Mouse (Mus musculus): Measurements from ENCODE around the gene Rpl10-ps3.

Rpl10-ps3 gene

DNA sequence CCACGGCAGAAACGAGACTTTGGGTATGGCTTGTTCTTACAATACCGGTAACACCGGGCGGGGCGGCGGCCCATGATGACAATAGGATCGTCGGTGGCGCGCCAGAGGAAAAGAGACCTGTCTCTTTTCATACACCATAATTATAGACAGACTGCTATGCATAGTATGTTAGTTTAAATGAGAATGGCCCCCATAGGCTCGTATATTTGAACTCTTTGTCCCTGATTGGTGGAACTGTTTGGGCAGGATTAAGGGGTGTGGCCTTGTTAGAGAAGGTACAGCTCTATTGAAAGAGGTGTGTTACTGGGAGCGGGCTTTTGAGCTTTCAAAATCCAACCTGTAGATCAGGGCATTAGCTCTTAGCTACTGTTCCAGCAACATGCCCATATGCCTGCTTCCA, at the start of gene Rpl10-ps3:
Gene Rpl10-ps3, minus strand, starts transcription at position 101 of the 400 bp plus-strand sequence.
- no peak for DNase-seq (ENCODE audit: low spot score)

- DNase-seq (ENCODE audit: low spot score) = no peak
Observed at GRCm38 (mm10) chr9:50375598-50375997, 30.8 kb upstream of the Rpl10-ps3 start.

DNA sequence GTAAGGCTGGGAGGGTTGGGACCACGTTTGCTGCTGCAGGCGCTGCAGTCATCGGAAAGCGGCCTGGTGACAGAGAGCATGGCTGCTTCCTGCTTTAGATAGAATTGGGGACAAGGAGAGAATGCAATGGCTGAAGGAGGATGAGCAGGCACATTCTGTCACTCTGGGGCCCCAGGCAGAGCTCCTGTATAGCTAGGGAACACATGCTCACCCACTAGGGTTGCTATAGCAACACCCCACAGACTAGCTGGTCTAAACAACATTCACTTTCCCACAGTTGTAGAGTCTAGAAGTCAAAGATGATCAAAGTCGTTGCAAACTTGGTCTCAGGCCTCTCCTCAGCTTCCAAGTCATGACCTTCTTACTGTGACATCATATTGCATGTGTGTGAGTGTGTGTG, 29.9 kb upstream of the Rpl10-ps3 start:
- no peak for DNase-seq (ENCODE audit: low spot score)

- DNase-seq (ENCODE audit: low spot score) = no peak
Observed at GRCm38 (mm10) chr9:50368551-50369297, 24.0 kb upstream of the Rpl10-ps3 start.

- no peak for DNase-seq (ENCODE audit: low spot score)
Observed at GRCm38 (mm10) chr9:50365059-50365780, 20.5 kb upstream of the Rpl10-ps3 start.

GRCm38 (mm10) chr9:50363962-50364361, 19.2 kb upstream of the Rpl10-ps3 start:
- DNase-seq (ENCODE audit: low spot score) = no peak

DNA sequence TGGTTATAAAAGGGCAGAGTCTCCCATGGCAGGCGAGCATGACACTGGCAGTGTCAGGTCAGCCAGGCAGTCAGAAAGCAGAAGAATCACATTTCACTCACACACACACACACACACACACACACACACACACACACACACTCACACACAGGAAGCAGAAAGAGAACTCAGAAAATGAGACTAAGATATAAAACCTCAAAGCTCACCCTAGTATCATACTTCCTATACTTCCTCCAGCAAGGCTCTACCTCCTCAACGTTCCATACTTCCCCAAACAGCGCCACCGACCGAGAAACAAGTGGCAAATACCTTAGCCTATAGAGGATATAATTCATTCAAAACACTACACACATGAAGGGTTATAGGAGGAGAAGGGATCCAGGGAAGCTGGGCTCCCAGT, 18.5 kb upstream of the Rpl10-ps3 start:
- DNase-seq (ENCODE audit: low spot score) = no peak

- no peak for DNase-seq (ENCODE audit: low spot score)
Observed at GRCm38 (mm10) chr9:50362556-50362955, 17.8 kb upstream of the Rpl10-ps3 start.

GRCm38 (mm10) chr9:50360370-50360769, 15.6 kb upstream of the Rpl10-ps3 start:
- DNase-seq (ENCODE audit: low spot score) = no peak

GRCm38 (mm10) chr9:50357331-50357730, 12.6 kb upstream of the Rpl10-ps3 start:
- no peak for DNase-seq (ENCODE audit: low spot score)

DNA sequence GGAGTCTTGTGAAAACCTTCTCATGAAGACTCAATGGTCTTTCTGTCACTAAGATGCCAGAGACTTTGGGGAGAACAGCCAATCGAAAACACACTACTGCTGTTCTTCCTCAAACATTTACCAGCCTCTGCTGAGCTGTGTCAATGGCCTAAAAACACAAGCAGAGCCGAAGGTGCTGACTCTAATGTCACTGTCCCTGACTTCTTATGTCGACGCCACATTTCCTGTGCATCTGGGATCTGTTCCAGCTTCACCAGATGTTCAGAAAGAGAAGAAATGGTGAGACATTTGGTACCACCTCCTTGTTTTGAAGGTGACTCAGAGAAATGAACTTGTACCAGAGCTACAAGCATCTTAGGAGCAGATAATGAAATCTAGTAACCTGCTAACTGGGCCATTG, 7.0 kb upstream of the Rpl10-ps3 start:
- DNase-seq (ENCODE audit: low spot score) = no peak

GRCm38 (mm10) chr9:50350571-50350970, 5.8 kb upstream of the Rpl10-ps3 start:
- no peak for DNase-seq (ENCODE audit: low spot score)

GRCm38 (mm10) chr9:50349156-50349555, 4.4 kb upstream of the Rpl10-ps3 start:
- no peak for DNase-seq (ENCODE audit: low spot score)

GRCm38 (mm10) chr9:50348256-50348655, 3.5 kb upstream of the Rpl10-ps3 start:
- DNase-seq (ENCODE audit: low spot score) = no peak

DNA sequence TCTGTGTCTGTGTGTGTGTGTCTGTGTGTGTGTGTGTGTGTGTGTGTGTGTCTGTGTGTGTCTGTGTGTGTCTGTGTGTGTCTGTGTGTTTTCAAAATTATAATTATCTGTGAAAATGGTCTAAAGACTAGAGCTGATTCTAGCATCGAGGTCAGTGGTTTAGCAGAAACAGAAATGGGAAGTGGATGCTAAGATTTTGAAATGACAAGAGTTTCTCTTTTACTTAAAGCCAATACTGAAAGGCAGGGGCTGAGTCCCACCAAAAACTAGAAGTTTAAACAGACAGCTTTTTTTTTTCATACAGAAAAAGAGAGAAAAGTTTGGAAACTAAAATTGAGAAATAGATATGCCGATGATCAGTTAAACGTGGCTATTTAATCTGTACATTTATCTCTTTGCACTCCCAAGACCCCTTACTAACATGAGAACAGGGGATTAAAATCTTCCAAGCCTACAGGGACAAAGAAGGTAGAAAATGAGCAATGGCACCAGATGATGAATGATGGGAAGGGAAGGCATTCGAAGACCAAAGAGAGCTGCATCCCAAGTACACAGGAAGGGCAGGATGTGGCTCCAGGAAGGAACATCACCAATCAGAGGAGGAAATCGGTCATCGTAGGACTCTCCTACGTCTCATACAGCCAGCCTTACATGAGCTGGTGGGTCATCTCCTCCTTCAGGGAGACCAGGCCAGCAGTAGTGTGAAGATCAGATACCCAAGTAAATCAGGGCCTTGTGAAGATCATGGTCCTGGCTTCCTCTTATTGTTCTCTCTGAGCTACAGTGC, 9.0 kb downstream of the Rpl10-ps3 start:
- no peak for DNase-seq (ENCODE audit: low spot score)

GRCm38 (mm10) chr9:50333413-50333812, 11.4 kb downstream of the Rpl10-ps3 start:
- DNase-seq (ENCODE audit: low spot score) = no peak

- no peak for DNase-seq (ENCODE audit: low spot score)
Observed at GRCm38 (mm10) chr9:50324355-50325225, 20.2 kb downstream of the Rpl10-ps3 start.

DNA sequence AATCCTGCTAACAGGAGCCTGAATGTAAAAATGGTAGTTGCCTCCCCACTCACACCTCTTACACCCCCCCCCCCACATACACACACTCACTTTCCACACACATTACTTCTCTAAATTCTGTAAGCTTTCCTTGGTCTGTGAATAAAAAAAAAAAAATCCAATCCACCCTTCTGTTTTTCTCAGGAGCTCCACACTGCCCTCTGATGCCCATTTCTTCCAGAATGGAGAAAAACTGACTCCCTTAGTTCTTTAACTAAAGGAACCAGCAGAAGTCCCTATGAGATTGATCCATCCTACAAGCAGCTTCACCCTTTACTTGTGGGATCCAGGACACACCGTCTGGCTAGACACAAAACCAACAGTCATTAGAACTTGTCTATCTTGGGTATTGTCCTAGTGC, 24.0 kb downstream of the Rpl10-ps3 start:
- DNase-seq (ENCODE audit: low spot score) = no peak

DNA sequence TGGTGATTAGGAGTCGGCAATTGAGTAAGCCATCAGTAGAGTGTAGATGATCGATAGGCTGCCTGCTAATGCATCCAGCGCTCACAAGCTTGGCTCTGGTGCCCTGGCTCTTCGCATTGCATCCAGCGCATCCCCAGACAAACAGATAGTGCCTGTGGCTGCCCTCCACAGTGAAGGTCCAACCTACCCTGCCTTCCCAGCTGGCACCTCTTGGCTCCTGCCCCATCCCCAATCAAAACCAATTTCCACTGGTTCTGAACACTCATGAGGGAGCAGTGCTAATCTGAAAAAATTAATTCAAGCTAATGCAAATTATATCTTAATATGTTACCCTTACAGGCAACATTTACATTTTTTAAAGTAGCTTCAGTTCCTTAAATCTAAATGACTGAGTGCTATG, 25.3 kb downstream of the Rpl10-ps3 start:
- no peak for DNase-seq (ENCODE audit: low spot score)

DNA sequence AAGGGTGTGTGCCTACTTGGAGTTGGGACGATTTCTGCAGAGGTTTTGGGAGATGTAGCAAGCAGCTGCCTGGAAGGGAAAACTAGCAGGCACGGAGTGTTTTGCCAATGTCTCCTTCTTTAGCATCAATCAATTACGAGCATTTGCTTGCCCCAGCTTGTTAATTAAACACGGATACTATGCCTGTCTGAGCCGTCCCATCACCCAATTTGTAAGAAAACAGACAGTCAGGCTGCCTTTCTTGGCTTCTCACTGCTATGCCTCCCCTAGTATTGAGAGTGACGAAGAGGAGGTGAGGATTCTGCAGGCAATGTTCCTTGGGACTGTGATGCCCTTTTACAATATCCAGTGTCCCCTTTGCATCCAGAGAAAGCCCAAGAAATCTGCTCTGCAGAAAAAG, 27.5 kb downstream of the Rpl10-ps3 start:
- no peak for DNase-seq (ENCODE audit: low spot score)

- no peak for DNase-seq (ENCODE audit: low spot score)
Observed at GRCm38 (mm10) chr9:50315650-50316049, 29.1 kb downstream of the Rpl10-ps3 start.

- DNase-seq (ENCODE audit: low spot score) = no peak
Observed at GRCm38 (mm10) chr9:50311036-50311545, 33.7 kb downstream of the Rpl10-ps3 start.

All from spleen, adult 12 weeks (tissue).